Mouse (Mus musculus) lung, postnatal 4 days (tissue): ENCODE results near the gene Rfx3.

Experiments
- DNase-seq, 2 experiments: peaks; one replicate each; pipeline ENCODE4 v3.0.0; 2021

Gene Rfx3

GRCm38 (mm10) chr19:28010471-28011395 lies at the start of gene Rfx3:
Gene Rfx3, minus strand, starts transcription at chr19:28011166.
- DNase-seq = peak in 1 of 2 experiments; percentile 53

- DNase-seq = no peak
Observed at GRCm38 (mm10) chr19:28052058-28052457, 41.1 kb upstream of the Rfx3 start.

GRCm38 (mm10) chr19:28051571-28051970 lies 40.6 kb upstream of the Rfx3 start:
- DNase-seq = no peak

- no peak for DNase-seq
Observed at GRCm38 (mm10) chr19:28049280-28049679, 38.3 kb upstream of the Rfx3 start.

GRCm38 (mm10) chr19:28046806-28047205 lies 35.8 kb upstream of the Rfx3 start:
- no peak for DNase-seq

- no peak for DNase-seq
Observed at GRCm38 (mm10) chr19:28044950-28045349, 34.0 kb upstream of the Rfx3 start.

GRCm38 (mm10) chr19:28011718-28012499 lies 943 bp upstream of the Rfx3 start:
- peak; percentile 83 for DNase-seq

GRCm38 (mm10) chr19:28011396-28011717 lies 391 bp upstream of the Rfx3 start:
- DNase-seq = peak; percentile 95 to 97

GRCm38 (mm10) chr19:28009587-28010281 lies 1.2 kb downstream of the Rfx3 start:
- DNase-seq = peak; percentile 25 to 45

GRCm38 (mm10) chr19:28004190-28004589 lies 6.8 kb downstream of the Rfx3 start:
- DNase-seq = no peak

GRCm38 (mm10) chr19:28003474-28003873 lies 7.5 kb downstream of the Rfx3 start:
- no peak for DNase-seq

- no peak for DNase-seq
Observed at GRCm38 (mm10) chr19:28002708-28003107, 8.3 kb downstream of the Rfx3 start.

- DNase-seq = no peak
Observed at GRCm38 (mm10) chr19:27992800-27993199, 18.2 kb downstream of the Rfx3 start.

- DNase-seq = no peak
Observed at GRCm38 (mm10) chr19:27988746-27989145, 22.2 kb downstream of the Rfx3 start.

GRCm38 (mm10) chr19:27967590-27967989 lies 43.4 kb downstream of the Rfx3 start:
- no peak for DNase-seq

- DNase-seq = no peak
Observed at GRCm38 (mm10) chr19:27961271-27961670, 49.7 kb downstream of the Rfx3 start.

- DNase-seq = no peak
Observed at GRCm38 (mm10) chr19:27935453-27935852, 75.5 kb downstream of the Rfx3 start.

- DNase-seq = no peak
Observed at GRCm38 (mm10) chr19:27931136-27931535, 79.8 kb downstream of the Rfx3 start.

GRCm38 (mm10) chr19:27926378-27926777 lies 84.6 kb downstream of the Rfx3 start:
- DNase-seq = no peak

GRCm38 (mm10) chr19:27919040-27919439 lies 91.9 kb downstream of the Rfx3 start:
- no peak for DNase-seq

GRCm38 (mm10) chr19:27916446-27916845 lies 94.5 kb downstream of the Rfx3 start:
- no peak for DNase-seq

- no peak for DNase-seq
Observed at GRCm38 (mm10) chr19:27906976-27907375, 104.0 kb downstream of the Rfx3 start.

- DNase-seq = no peak
Observed at GRCm38 (mm10) chr19:27905976-27906375, 105.0 kb downstream of the Rfx3 start.
